Mouse (Mus musculus) myocyte (in vitro differentiated cells): ENCODE data around the gene Ccdc113.

Source experiments
- E2F4 ChIP-seq: IDR thresholded peaks from one replicate; pipeline ENCODE4 v1.6.1; 2011; ENCODE audit warnings: mild to moderate bottlenecking, control low read depth, moderate library complexity; ENCODE audit not compliant: insufficient read depth
- MAX ChIP-seq: IDR thresholded peaks from one replicate; pipeline ENCODE4 v1.6.1; 2011; ENCODE audit warnings: low read depth, mild to moderate bottlenecking, control low read depth
- POLR2A ChIP-seq: IDR thresholded peaks from one replicate; pipeline ENCODE4 v1.6.1; 2011; ENCODE audit warnings: low read depth, mild to moderate bottlenecking, control low read depth, moderate library complexity; ENCODE audit not compliant: insufficient read length
- REST ChIP-seq: IDR thresholded peaks from one replicate; pipeline ENCODE4 v1.6.1; 2011; ENCODE audit warnings: mild to moderate bottlenecking, control low read depth, moderate library complexity; ENCODE audit not compliant: insufficient read depth, insufficient read length
- SRF ChIP-seq: IDR thresholded peaks from one replicate; pipeline ENCODE4 v1.6.1; 2011; ENCODE audit warnings: low read depth; ENCODE audit not compliant: control insufficient read depth, insufficient read length
- TCF12 ChIP-seq: IDR thresholded peaks from one replicate; pipeline ENCODE4 v1.6.1; 2011; ENCODE audit warnings: mild to moderate bottlenecking, control low read depth; ENCODE audit not compliant: poor library complexity, insufficient read depth, severe bottlenecking

DNA sequence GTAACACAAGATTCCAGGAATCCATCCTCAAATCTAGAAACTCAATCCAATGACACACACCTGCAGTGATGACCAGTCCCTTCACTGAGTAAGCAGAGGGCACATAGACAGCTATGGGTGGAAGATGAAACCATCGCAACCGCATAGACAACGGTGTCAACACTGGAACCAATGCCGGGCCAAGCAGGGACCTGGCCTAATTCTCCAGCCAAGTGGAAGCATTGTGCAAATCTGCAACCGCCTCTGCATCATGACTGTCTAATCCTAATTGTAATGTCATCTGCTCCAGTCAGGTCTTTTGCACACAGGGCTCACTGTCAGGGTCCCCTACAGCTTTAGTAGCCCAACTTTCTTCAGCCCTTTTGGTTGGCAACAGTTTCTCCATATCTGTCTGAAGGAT is 33.4 kb upstream of the Ccdc113 start:
- TF ChIP-seq POLR2A (no peak), MAX (no peak), REST (no peak), SRF (no peak), TCF12 (no peak), E2F4 (no peak)
